Mouse (Mus musculus) megakaryocyte, embryonic 14.5 days (primary cell): ENCODE results near the gene Dedd2.

Experiments
- FLI1 ChIP-seq: IDR thresholded peaks from 2 replicates; pipeline ENCODE4 v1.6.1; 2012; ENCODE audit warnings: low read length, inconsistent platforms, mixed read lengths
- GATA1 ChIP-seq: IDR thresholded peaks from 3 replicates; pipeline ENCODE4 v1.6.1; 2012; ENCODE audit warnings: mixed read lengths, low read length, inconsistent platforms, borderline replicate concordance

- no peak for TF ChIP-seq FLI1
- TF ChIP-seq GATA1, result no peak
These were observed 46.9 kb upstream of the Dedd2 start, which contains the start of gene Cic for GRCm38 (mm10) chr7:25267301-25267750.
